Mouse (Mus musculus) C2C12 (cell line): ENCODE results near the gene Snx29.

Source experiments
- CEBPB ChIP-seq: IDR thresholded peaks from one replicate; pipeline ENCODE4 v1.6.1; 2011; ENCODE audit warnings: low read depth, mild to moderate bottlenecking, control low read depth, moderate library complexity
- CTCF ChIP-seq: IDR thresholded peaks from one replicate; pipeline ENCODE4 v1.5.1; 2011; ENCODE audit not compliant: control insufficient read depth, insufficient read depth, insufficient read length
- MAX ChIP-seq: IDR thresholded peaks from one replicate; pipeline ENCODE4 v1.6.1; 2011; ENCODE audit warnings: mild to moderate bottlenecking, control low read depth
- MYOG ChIP-seq: IDR thresholded peaks from one replicate; pipeline ENCODE4 v1.6.1; 2011; ENCODE audit not compliant: control insufficient read depth, insufficient read length; ENCODE audit errors: extremely low read depth
- USF1 ChIP-seq: IDR thresholded peaks from one replicate; pipeline ENCODE4 v1.6.1; 2011; ENCODE audit warnings: low read depth, mild to moderate bottlenecking, control low read depth, moderate library complexity

DNA sequence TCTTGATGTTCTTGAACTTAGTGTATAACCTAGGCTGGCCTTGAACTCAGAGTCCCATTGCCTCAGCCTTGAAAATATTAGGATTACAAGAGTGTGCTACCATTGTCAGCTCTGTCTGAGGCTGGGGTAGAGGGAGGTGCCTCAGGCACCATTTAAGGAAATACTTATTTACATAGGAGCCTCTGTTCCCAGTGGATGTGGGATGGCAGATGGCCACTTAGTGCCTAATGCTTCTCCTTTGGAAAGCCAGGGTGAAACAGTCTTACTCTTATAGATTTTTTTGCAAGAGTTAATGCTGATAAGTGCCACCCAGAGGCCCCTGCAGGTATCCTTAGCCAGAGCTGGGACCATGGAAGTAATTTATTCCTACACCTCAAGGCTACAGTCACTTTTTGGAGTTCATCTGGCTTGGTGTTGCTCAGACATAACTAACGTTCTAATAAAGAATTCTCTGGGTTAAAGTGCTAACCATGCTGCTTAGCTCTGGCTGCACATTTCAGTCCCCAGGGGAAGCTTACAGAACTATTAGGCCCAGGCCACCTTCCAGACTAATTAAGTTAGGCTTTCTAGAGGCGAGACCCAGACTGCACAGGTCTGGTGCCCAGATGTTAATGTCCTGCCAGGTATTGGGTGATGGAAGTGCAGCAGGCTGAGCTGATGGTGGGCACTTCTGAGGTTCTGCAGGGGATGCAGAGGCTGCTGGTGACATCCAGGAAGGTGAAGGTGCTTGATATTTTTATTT is 135.1 kb downstream of the Snx29 start:
- TF ChIP-seq CTCF = no peak
- no peak for TF ChIP-seq MAX
- no peak for TF ChIP-seq USF1
- TF ChIP-seq CEBPB = no peak
- TF ChIP-seq MYOG = no peak
